Comparison of ENCODE assay signal across 29 mouse cellular contexts in the genomic region with DNA sequence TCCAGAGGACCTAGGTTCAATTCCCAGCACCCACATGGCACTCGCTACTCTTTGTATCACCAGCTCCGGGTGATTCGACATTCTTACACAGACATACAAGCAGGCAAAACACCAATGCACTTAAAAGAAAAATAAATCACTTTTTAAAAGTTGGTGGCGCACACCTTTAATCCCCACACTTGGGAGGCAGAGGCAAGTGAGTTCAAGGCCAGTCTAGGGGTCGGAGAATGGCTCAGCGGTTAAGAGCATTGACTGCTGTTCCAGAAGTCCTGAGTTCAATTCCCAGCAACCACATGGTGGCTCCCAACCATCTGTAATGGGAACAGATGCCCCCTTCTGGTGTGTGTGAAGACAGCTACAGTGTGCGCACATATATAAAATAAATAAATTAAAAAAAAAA. TPM values are rescaled to one million over a fixed set of nuclear protein-coding genes. Genes with fewer than 3 reads are reported as not detected.
"Had no signal": no experiment of that assay in that cellular context is flagged by ENCODE, and none has a peak within 500 bp of the region (broad histone marks: within the 10 kb centered on the region; RNA-seq: fewer than 3 reads in every experiment).

No protein-coding gene starts in this region.

- H3K9ac ChIP-seq: embryonic facial prominence, embryonic 12.5 days; embryonic facial prominence, embryonic 13.5 days; embryonic facial prominence, embryonic 15.5 days; forebrain, embryonic 12.5 days; forebrain, embryonic 13.5 days; forebrain, embryonic 15.5 days; forebrain, postnatal 0 days had no signal

- H3K4me2 ChIP-seq: embryonic facial prominence, embryonic 12.5 days; embryonic facial prominence, embryonic 13.5 days; embryonic facial prominence, embryonic 15.5 days; forebrain, embryonic 12.5 days; forebrain, embryonic 13.5 days; forebrain, embryonic 15.5 days had no signal

- H3K4me3 ChIP-seq: embryonic facial prominence, embryonic 10.5 days; embryonic facial prominence, embryonic 12.5 days; embryonic facial prominence, embryonic 13.5 days; embryonic facial prominence, embryonic 15.5 days; erythroblast, embryonic 14.5 days; forebrain, embryonic 10.5 days; forebrain, embryonic 12.5 days; forebrain, embryonic 13.5 days; forebrain, embryonic 15.5 days; gastrocnemius, adult 2 months; heart, adult 2 months had no signal

- H3K36me3 ChIP-seq: embryonic facial prominence, embryonic 10.5 days; embryonic facial prominence, embryonic 12.5 days; embryonic facial prominence, embryonic 13.5 days; embryonic facial prominence, embryonic 15.5 days; forebrain, embryonic 10.5 days; forebrain, embryonic 12.5 days; forebrain, embryonic 15.5 days had no signal

- ATAC-seq: forebrain, embryonic 13.5 days; forebrain, embryonic 14.5 days; forebrain, embryonic 15.5 days; forebrain, embryonic 16.5 days; forebrain, postnatal 0 days had no signal

- H3K4me1 ChIP-seq: embryonic facial prominence, embryonic 10.5 days; embryonic facial prominence, embryonic 12.5 days; forebrain, embryonic 10.5 days; forebrain, embryonic 12.5 days; forebrain, embryonic 13.5 days; forebrain, embryonic 15.5 days had no signal

- H3K27ac ChIP-seq: embryonic facial prominence, embryonic 10.5 days; embryonic facial prominence, embryonic 12.5 days; embryonic facial prominence, embryonic 15.5 days; forebrain, embryonic 10.5 days; forebrain, embryonic 12.5 days; forebrain, embryonic 13.5 days; forebrain, embryonic 15.5 days; gastrocnemius, adult 2 months; heart, adult 2 months had no signal

- H3K9me3 ChIP-seq: embryonic facial prominence, embryonic 10.5 days; embryonic facial prominence, embryonic 12.5 days; embryonic facial prominence, embryonic 13.5 days; embryonic facial prominence, embryonic 15.5 days; forebrain, embryonic 10.5 days; forebrain, embryonic 12.5 days; forebrain, embryonic 13.5 days; forebrain, embryonic 15.5 days had no signal

- H3K27me3 ChIP-seq: embryonic facial prominence, embryonic 12.5 days; embryonic facial prominence, embryonic 13.5 days; embryonic facial prominence, embryonic 15.5 days; forebrain, embryonic 12.5 days; forebrain, embryonic 13.5 days; forebrain, embryonic 15.5 days had no signal

- DNase-seq: cerebellum, adult 8-10 months; cerebellum, adult 9-10 months; cerebellum, adult 9-11 months; cerebellum, postnatal 10 days; cerebellum, postnatal 14 days; cerebellum, postnatal 25 days; cerebellum, postnatal 36 days; embryo, embryonic 11 days; forebrain, postnatal 0 days; gastrocnemius, adult 2 months; gastrocnemius, postnatal 10 days; gastrocnemius, postnatal 14 days; gastrocnemius, postnatal 25 days; gastrocnemius, postnatal 36 days; heart, adult 18-20 months; heart, adult 2 months had no signal

RNA-seq across cellular contexts. Expression of a gene that starts 16.7 kb away (rescaled TPM):
- total RNA-seq: common myeloid progenitor, adult 5-6 weeks; granulocyte monocyte progenitor cell, adult 5-6 weeks had no signal
